Mouse (Mus musculus) layer of hippocampus, adult 9-10 months (tissue): ENCODE data around the gene Tinf2.

Experiments used
- DNase-seq: peaks from one replicate; pipeline ENCODE4 v3.0.0; 2022; ENCODE audit warnings: low spot score

The Tinf2 gene

GRCm38 (mm10) chr14:55702761-55703160 lies 21.1 kb upstream of the Tinf2 start:
- no peak for DNase-seq

- no peak for DNase-seq
These were observed 19.5 kb upstream of the Tinf2 start for GRCm38 (mm10) chr14:55701131-55701530.

- no peak for DNase-seq
These were observed 15.6 kb upstream of the Tinf2 start for GRCm38 (mm10) chr14:55697226-55697625.

- DNase-seq = no peak
These were observed 7.8 kb upstream of the Tinf2 start for GRCm38 (mm10) chr14:55689433-55689832.

- DNase-seq = no peak
These were observed 486 bp upstream of the Tinf2 start for GRCm38 (mm10) chr14:55682118-55682493.

- no peak for DNase-seq
These were observed 4.0 kb downstream of the Tinf2 start for GRCm38 (mm10) chr14:55677615-55678014.

GRCm38 (mm10) chr14:55672741-55673060 lies 8.9 kb downstream of the Tinf2 start:
- no peak for DNase-seq

- peak; percentile 94 for DNase-seq
These were observed 9.5 kb downstream of the Tinf2 start, which contains the start of the genes Gmpr2 and Nedd8 for GRCm38 (mm10) chr14:55671833-55672740. TSS of gene Gmpr2 (plus strand) at chr14:55671941. TSS of gene Nedd8 (minus strand) at chr14:55672124.

- DNase-seq = peak; percentile 24
These were observed 10.2 kb downstream of the Tinf2 start for GRCm38 (mm10) chr14:55671486-55671832.

GRCm38 (mm10) chr14:55660636-55661035 lies 21.0 kb downstream of the Tinf2 start:
- no peak for DNase-seq

GRCm38 (mm10) chr14:55659960-55660573 lies 21.6 kb downstream of the Tinf2 start, which contains the start of gene Mdp1:
TSS of gene Mdp1 (minus strand) at chr14:55660508.
- DNase-seq = peak; percentile 44

GRCm38 (mm10) chr14:55658011-55658410 lies 23.6 kb downstream of the Tinf2 start:
- no peak for DNase-seq

GRCm38 (mm10) chr14:55656935-55657334 lies 24.7 kb downstream of the Tinf2 start:
- DNase-seq = no peak

- no peak for DNase-seq
These were observed 30.1 kb downstream of the Tinf2 start for GRCm38 (mm10) chr14:55651528-55651927.

GRCm38 (mm10) chr14:55649884-55650283 lies 31.7 kb downstream of the Tinf2 start, which contains the start of gene Tssk4:
TSS of gene Tssk4 (plus strand) at chr14:55650184.
- DNase-seq = no peak

GRCm38 (mm10) chr14:55644261-55644888 lies 37.2 kb downstream of the Tinf2 start:
- no peak for DNase-seq

- DNase-seq = peak; percentile 79
These were observed 38.3 kb downstream of the Tinf2 start, which contains the start of gene Tm9sf1 for GRCm38 (mm10) chr14:55643060-55643907. TSS of gene Tm9sf1 (minus strand) at chr14:55643806.

GRCm38 (mm10) chr14:55642679-55643059 lies 39.0 kb downstream of the Tinf2 start:
- no peak for DNase-seq

GRCm38 (mm10) chr14:55641291-55641690 lies 40.3 kb downstream of the Tinf2 start:
- DNase-seq = no peak

GRCm38 (mm10) chr14:55640816-55641215 lies 40.8 kb downstream of the Tinf2 start:
- no peak for DNase-seq

GRCm38 (mm10) chr14:55637795-55638194 lies 43.8 kb downstream of the Tinf2 start, which contains the start of gene Gm49378:
TSS of gene Gm49378 (minus strand) at chr14:55637895.
- no peak for DNase-seq

GRCm38 (mm10) chr14:55635523-55636007 lies 46.1 kb downstream of the Tinf2 start, which contains the start of gene Ipo4:
TSS of gene Ipo4 (minus strand) at chr14:55635957.
- peak; percentile 51 for DNase-seq
